Mouse (Mus musculus): ENCODE measurements around the gene Plek2.

- no peak for TF ChIP-seq POLR2A (IDR thresholded peaks at IDR 0.05; ENCODE audit: low read depth, low read length)
- TF ChIP-seq CTCF (IDR thresholded peaks at IDR 0.05; ENCODE audit: borderline replicate concordance, insufficient read depth, low read length), result no peak
Measured at GRCm38 (mm10) chr12:78936494-78936893, 29.7 kb upstream of the Plek2 start.
